Mouse (Mus musculus) effector memory CD4-positive, alpha-beta T cell, adult 5 months (primary cell): Measurements from ENCODE around the gene Ms4a6b. TPM values are rescaled to one million over a fixed set of nuclear protein-coding genes. Genes with fewer than 3 reads are reported as not detected.

Experiments
- polyA plus RNA-seq: library from polyadenylated mRNA; unstranded; fragments of 100-300 nt; shearing (Covaris generic); gene quantifications from one replicate; pipeline ENCODE4 v1.2.1, GENCODE M21; 2017

Gene Ms4a6b
- 579 TPM for polyA plus RNA-seq

GRCm38 (mm10) chr19:11516246-11516645 lies at the start of gene Ms4a6b:
TSS of gene Ms4a6b (plus strand) at chr19:11516512.

DNA sequence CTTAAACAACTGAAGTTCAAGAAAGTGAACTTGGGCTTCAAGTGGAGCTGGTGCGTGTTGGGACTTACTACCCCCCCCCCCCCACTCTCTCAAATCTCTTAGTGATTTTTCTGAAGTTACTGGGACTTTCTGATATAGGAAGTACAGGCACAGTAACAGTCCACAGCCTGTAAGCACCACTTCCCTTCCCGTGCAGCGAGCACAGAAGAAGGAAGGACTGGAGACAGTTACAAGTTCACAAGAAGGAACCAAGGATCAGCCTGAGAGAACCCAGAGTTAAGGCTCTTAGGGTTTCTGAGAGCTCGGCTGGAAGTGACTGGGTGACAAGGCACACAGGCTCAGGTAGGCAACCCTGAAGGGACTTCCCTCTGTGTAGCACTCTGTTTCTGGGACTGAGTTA lies 47.1 kb upstream of the Ms4a6b start, which contains the start of gene Ms4a6c:
TSS of gene Ms4a6c (plus strand) at position 152 of the 400 bp plus-strand sequence.

GRCm38 (mm10) chr19:11485746-11486145 lies 30.6 kb upstream of the Ms4a6b start, which contains the start of gene Gm8369:
TSS of gene Gm8369 (plus strand) at chr19:11485938.

GRCm38 (mm10) chr19:11536593-11536992 lies 20.3 kb downstream of the Ms4a6b start, which contains the start of gene Ms4a4d:
TSS of gene Ms4a4d (plus strand) at chr19:11536801.

Other genes with a start within 250 kb of the Ms4a6b start
- gene Ms4a5, start 232.6 kb upstream of the Ms4a6b start, polyA plus RNA-seq, result not detected
- gene Ms4a14, start 202.1 kb upstream of the Ms4a6b start, polyA plus RNA-seq, result not detected
- gene Ms4a7, start 180.4 kb upstream of the Ms4a6b start, polyA plus RNA-seq, result not detected
- 1.7 TPM for gene Ms4a4a, start 141.0 kb upstream of the Ms4a6b start, polyA plus RNA-seq
- gene Ms4a4c, start 111.7 kb upstream of the Ms4a6b start, polyA plus RNA-seq, result 109 TPM
- 2,305 TPM for gene Ms4a4b, start 73.0 kb upstream of the Ms4a6b start, polyA plus RNA-seq
- gene Ms4a6c, start 47.1 kb upstream of the Ms4a6b start, polyA plus RNA-seq, result 11.8 TPM
- gene Gm8369, start 30.6 kb upstream of the Ms4a6b start, polyA plus RNA-seq, result 441 TPM
- gene Ms4a4d, start 20.3 kb downstream of the Ms4a6b start, polyA plus RNA-seq, result 0.66 TPM
- 16.2 TPM for gene Ms4a6d, start 88.3 kb downstream of the Ms4a6b start, polyA plus RNA-seq
- not detected for gene Ms4a2, start 107.2 kb downstream of the Ms4a6b start, polyA plus RNA-seq
- gene Ms4a3, start 124.3 kb downstream of the Ms4a6b start, polyA plus RNA-seq, result not detected
- not detected for gene Oosp2, start 144.0 kb downstream of the Ms4a6b start, polyA plus RNA-seq
- not detected for gene Oosp1, start 174.6 kb downstream of the Ms4a6b start, polyA plus RNA-seq
- 0.64 TPM for gene Oosp3, start 180.5 kb downstream of the Ms4a6b start, polyA plus RNA-seq
- not detected for gene Gif, start 231.0 kb downstream of the Ms4a6b start, polyA plus RNA-seq